Mouse (Mus musculus) natural killer cell, adult 2 months (primary cell): ENCODE measurements around the gene Draxin.

Experiments used
- DNase-seq, 2 experiments: peaks; one replicate each; pipeline ENCODE4 v3.0.0; 2022; ENCODE audit warnings: low spot score in 2 of 2

Draxin gene

DNA sequence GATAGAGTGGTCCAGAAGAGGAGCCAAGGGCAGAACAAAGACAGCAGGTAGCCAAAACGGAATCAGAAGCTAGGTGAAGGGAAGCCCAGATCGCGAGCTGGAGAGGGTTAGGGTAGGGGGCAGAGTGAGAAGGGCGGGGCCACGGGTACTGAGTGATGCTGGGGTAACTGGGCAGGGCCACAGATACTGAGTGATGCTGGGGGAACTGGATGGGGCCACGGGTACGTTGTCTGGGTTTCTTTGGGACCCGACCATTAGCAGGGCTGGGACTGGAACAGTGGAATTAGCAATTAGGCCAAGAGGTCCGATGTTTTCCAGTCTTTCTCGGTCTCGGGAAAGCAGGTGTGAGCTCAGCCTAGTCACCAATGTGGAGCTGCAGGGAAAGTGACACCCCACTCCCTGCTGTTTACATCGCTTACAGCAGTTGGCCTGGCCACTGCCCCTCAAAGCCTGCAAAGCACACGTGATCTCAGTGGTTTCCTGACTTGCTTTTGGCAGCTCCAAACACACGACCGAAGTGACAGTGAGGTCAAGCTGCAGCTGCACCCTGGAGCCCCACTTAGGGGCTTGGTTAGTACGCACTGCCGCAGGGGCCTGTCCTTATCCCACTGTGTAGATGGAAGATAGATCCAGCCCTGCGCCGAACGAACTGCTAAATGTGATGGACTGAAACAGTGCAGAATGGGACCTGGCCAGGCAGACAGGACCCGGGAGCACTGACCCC lies 47.2 kb downstream of the Draxin start:
- peak; percentile 59 to 75 for DNase-seq

DNA sequence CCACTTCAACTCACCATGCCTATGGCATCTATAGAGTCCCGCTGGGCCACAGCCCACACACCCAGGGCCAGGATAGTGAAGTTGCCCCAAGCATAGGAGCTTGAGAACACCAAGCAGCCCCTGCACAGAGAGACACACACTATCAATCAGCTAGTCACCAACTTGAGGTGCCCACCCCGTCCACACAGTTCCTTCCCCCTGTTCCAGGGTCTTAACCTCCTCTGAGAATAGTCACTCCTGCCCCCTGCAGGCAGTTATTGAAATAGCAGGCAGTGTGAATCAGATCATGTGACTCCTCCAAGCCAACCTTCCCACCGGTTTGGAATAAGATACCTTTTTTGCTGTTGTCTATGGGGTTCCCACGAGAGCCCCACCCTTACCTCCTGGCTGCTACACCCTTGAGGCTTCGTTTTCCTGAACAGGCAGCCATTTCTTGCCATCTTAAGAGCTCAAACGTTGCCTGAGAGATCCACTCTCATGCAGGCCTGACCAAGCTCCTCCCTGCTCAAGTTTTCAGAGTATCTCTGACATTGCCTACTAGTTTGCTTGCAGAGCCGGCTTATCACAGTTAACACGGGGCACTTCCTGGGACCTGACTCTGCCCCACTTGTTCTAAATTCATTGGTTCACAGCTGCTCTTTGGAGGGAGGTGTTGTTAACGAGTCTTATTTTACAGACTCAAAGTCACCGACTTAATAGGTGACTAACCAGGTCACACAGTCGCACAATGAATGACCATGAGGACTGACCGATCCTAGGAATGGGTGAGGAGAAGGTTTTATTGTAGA lies 48.0 kb downstream of the Draxin start:
- DNase-seq: peak; percentile 54 to 64

DNA sequence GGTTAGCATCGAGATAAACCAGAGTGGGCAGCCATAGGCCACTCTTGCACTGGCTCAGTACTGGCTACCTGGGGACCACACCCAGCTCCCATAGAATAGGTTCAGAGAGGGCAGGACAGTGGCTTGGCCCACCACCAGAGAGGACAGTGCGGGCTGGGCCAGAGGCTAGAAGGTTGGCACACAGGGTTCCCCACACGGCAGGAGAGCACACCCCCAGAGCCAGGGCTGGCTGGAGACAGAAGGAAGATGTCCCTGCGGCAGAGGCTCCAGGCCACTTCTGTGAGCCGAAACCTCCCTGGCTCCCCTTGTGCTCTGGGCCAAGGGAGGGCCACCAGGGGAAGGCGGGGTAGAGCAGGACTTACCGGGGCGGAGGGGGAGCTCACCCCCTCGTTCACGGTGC lies 49.3 kb downstream of the Draxin start:
- DNase-seq: no peak

DNA sequence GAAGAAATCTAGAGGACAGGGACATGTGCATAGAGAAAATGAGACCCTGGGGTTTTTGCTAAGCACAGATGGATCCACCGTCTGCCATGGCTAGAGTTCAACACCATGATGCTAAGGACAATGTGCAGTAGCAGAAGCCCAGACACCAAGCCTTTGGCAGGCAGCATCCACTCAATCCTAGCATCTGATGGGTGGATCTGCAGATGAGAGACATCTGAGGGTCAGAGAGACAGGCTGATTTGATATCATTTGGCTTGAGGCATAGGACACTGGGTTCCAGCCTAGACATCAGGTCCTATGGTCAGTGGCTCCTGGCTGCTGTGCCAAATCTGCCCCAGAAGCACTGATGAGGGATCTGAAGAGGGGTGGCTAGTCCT lies 49.9 kb downstream of the Draxin start:
- DNase-seq: no peak

DNA sequence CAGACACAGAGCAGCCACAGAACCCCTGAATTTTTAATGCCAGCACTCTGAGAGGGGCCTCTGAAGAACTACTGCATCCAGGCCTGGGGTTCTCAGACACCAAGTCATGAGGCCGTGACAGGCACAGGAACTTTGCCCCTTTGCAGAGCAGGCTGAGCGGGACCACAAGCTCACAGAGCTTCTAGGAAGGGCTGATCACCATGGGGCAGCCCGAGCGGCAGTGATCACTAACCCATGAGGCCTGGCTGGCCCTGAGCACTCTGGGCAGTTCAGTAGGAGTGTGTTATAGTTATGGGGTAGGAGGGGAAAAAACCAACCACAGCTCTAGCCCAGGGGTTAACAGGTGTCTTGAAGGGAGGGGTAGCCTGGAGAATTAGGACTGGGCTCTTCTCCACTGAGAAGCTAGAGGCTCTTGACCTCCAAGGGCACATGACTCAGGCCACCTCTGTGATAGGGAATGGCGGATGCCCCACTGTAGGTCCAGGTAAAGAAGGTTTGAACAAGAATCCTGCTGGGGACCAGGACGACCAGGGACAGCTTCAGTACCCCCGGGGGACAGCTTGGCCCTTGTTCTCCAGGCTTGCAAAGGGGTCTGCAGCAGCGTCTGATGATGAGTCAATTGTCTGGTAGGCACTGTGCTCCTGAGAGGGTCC lies 50.4 kb downstream of the Draxin start:
- no peak for DNase-seq

DNA sequence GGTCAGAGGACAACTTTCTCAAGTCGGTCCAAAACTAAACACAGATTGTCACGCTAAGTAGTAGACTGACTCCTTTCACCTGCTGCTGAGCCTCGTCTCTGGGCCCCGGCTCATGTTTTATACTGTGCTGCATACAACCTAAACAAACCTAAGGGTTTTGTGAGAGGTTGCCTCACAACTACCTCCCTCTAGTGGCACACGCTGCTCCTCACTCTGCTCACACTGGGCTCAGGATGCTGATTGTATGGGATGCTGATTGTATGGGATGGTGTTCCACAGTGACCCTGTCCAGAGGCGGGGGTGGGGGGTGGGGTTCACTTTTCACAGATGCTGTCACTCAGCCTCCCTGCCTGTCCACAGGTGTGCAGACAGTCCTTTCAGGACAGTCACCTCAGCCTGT lies 51.3 kb downstream of the Draxin start:
- no peak for DNase-seq

DNA sequence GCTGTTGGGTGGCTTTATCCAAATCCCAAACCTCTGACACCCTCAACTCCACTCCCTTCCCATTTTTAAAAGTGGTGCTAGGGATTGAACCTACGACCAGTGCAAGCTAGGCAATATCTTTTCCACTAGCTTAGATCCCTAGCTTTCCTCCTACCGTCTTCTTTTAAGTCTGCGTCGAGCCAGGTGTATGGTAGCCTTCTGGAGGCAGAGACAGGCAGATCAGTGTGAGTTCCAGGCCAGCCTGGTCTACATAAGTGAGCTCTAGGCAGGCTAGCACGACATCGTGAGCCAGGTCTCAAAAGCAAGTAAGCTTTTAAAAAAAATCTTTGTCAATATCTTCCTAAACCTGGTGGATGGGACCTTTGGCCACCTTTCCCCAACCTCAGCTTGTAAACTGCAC lies 54.6 kb downstream of the Draxin start:
- no peak for DNase-seq

DNA sequence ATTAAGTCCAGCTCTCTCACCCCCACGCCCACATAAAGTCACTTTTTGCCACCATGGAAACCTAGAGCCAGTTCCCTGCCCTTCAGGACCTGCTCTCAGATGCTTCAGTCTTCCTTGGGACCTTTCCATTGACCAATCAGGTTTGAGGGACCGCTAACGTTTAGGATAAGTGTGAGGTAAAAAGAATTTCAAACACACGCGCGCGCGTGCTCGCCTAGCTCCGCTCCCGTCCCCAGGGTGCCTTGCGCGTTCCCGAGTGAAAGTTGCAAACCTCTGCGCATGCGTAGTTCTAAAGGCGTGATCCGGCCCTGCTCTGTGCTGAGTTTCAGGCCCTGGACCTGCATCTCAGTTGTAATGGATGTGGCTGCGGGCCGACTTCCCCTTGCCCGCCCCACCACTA lies 55.2 kb downstream of the Draxin start:
- peak; percentile 50 to 71 for DNase-seq

DNA sequence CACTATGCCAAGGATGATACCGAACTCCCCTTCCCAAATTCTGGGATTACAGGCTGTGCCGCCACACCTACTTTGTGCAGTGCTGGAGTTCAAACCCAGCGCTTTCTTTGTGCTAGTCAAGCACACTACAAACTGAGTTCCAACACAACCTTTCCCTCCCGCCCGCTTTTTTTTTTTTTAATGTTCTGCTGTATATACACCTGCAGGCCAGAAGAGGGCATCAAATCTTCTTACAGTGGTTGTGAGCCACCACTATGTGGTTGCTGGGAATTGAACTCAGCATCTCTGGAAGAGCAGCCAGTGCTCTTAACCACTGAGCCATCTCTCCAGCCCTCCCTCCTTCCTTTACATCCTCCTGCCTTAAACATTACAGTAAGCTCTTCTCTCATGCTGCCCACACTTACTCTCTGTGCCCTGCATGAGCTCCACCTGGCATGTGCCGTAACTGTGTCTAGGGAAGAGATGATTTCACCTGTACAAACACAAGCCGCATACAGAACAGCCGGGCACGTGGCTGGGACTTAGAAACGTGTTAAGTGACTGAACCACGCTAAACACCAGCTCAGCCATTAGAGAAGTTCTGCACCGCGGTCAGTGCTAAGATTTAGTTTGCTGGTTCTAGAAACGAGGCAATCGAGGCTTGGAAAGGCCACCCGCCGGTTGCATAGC lies 55.8 kb downstream of the Draxin start:
- DNase-seq: no peak

DNA sequence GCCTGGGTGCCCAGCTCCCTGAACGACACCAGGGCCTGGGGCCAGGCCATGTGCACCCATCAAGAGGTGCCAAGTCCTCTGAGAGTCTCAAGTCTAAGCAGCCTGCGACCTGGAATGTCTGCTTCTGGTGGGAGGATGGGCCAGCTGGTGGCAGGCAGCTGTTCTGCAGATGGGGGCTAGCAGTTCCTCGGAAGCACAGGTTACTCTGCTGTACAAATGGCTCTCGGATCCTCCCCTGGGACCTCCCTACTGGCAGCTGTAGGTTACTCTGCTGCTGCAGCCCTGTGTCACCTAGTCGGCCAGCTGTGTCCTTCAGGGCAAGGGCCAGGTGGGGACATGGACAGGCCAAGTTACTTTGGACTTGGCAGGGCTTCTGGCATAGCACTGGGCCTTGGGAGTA lies 59.0 kb downstream of the Draxin start:
- no peak for DNase-seq

DNA sequence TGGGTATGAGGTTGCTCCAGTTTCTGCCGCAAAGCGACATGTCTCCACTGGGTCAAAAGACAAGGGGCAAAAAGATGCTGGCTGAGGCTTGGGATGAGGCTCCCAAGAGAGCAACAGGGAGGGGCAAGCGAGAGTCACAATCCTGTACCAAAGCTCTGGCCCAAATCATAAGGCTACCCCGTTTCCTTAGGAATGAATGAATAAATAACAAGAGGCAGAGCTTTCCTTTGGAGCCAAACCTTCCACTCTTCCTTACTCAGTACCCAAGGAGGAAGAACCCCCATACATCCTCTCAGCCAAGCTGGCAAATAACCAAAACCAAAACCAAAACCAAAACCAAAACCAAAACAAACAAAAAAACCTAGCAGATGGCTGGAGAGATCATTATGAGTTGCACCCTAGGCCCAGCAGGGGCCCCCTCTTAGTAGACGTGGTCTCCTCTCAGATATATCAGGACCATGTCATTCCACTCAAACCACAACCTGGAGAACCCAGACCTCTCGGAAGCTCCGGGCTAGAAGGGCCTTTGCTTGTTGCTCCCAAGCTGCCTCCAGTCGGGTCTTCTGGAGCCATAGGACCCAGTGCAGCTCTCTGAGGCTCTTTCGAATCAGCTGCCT lies 60.8 kb downstream of the Draxin start:
- no peak for DNase-seq

DNA sequence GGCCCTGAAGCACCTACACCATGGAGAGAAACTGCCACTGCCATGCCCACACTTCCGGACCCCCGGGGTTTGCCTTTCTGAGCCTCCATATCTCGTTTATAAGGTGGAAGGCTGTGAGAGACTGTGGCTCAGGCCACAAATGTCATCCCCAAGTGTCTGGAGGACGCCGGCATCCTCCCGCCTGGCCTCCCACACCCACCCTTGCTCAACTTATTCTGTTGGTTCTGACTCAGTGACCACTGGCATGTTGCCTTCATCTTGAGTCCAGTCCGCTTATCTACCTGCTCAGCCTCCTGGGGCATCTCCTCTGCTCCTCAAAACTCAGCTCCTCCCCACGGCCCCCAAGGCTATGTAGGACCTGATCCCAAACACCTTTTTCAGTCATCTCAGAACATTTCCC lies 63.2 kb downstream of the Draxin start:
- no peak for DNase-seq

DNA sequence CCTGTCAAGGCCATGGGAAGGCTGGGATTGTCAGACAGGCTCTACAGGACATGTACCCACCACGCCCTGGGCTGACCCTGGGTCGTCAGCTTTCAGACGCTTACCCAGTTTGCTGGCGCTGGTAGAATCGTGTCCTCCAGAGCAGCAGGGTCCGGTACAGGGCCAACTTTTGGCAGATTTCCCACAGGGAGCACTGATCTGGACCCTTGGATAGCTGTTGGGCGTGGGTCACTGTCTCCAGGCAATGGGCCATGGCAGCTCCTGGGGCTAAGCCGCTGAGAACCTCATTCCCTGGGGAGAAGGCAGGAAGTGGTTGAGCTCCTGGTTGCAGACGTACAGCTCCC lies 64.1 kb downstream of the Draxin start:
- no peak for DNase-seq

DNA sequence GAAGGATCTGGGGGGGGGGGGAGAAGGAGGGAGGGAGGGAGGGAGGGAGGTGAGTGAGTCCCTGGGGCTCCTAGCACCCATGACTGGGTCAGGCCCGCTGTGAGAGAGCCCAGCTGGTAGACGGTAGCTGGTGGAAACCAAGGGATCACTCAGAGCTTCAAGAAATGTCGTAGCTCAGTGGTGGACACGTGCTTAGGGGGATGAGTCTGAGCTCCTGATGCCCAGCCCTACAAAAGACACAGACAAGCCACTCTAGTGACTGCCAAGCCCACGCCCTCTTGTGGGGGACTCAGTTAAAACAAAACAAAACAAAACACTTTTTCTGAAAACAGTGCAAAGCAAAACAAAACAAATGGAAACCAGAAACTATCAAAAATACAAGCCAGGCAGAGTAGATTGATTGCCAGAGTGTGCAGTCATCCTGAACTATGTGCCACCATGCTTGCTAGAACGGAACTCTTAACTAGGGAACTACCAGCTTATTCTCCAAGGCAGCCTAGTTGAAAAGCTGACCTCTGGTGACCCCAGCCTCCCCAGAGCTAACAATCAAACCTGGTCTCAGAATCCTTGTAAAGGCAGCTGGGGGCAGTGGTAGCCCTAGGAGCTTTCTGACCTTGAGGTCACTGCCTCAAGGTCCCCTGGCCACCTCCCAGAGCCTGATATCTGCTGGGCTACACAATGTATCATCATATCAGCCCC lies 64.6 kb downstream of the Draxin start:
- no peak for DNase-seq

DNA sequence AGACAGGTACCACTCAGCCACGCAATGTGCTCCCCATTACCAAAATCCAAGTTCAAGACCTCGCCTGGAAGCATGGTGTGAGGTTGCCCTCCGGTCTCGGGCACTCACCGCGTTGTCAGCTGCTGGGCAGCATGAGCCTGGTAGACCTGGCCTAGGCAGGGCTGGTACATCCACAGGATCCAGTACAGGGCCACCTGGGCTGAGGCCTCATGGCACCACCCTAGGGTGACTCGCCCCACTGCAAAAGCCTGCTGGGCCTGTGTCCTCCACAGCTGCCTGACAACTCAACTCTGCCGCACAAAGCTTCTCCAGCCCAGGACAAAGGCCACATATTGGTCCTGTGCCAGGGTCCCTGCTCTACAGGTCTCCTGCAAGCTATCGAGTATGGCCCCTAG lies 69.4 kb downstream of the Draxin start:
- no peak for DNase-seq

DNA sequence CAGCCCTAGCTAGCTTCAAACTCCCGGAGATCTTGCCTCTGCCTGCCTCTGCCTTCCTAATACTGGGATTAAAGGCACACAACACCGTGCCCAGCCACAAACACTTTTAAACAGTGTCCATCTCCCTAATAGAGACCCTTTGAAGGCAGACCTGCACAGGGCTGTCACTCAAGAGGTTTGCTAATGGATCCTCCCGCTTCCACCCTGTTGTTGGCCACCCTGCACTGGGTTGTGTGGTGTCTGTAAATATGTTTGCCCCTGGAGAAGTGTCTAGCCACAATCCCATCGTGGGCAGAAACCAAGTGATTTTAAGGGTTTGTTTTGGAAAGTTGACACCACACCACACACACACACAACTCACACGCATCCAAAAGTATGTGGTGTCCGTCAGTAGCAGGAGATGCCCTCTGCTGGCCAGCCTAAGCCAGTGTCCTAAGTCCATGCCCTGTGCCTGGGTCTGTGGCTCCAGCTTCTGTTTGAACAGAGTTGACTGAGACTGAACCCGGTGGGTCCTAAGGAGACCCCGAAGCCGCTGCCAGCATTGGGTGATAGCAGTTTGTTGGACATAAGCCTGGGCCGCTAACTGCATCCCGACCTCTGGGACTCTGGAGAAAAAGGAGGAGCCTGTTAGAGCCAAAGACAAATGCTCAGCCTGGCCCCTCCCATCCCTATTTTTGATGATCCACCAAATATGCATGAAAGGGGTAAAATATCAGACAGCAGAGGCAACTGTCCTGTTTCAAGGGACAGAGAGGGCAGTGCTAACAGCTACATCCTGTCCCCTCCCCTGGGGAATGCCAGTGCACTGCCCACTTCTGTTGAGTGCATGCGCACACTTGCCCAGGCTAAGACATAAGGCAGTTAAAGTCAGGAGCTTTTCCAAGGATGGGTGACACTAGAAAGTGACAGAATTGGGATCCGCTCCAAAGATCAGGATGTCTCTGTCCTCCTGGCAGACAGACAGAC lies 70.1 kb downstream of the Draxin start:
- peak; percentile 15 to 33 for DNase-seq

DNA sequence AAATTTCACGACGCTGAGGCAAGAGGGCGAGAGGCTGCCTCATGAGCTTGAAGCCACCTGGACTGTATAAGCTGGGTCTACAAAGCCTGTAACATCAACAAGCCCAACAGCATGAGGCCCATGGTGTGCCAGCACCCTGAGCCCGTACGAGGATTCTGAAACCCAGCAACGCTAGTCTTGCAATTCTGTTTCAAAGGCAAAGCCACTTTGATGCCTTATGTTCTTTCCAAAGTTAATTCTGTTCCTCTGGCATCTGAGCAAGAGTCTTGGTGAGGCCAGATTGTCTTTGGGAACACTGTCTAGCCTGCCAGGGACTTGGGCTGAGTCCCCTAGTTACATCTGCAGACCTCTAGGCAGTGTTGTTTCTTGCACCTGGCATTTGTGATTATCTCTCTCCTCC lies 71.5 kb downstream of the Draxin start:
- no peak for DNase-seq

DNA sequence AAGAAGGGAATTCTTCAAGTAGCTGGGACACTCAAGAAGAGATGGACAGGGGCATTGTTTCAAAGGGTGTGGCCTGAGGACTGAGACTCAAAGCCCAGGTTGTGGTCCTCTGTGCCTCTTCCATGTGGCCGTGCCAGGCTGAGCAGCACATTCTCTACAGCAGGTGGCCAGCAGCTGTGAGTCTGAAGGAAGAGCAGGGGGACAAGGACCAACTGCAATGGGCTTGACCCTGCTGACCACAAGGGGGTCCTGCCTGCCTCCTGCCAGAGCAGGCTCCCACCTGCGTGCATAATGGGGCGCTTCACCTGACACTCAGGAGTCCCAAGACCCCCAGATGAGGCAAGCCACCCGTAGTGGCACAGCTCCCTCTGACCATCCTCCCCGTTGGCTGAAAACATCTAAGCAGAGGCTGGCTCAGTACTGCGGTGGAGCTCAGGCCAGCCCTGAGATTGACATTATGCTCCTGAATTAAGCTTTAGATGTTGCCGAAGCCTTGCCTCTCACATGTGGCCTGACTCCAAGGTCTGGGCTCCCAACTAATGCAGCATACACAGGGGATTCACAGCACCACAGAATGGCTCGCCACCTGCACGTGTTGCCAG lies 72.2 kb downstream of the Draxin start:
- DNase-seq: no peak

DNA sequence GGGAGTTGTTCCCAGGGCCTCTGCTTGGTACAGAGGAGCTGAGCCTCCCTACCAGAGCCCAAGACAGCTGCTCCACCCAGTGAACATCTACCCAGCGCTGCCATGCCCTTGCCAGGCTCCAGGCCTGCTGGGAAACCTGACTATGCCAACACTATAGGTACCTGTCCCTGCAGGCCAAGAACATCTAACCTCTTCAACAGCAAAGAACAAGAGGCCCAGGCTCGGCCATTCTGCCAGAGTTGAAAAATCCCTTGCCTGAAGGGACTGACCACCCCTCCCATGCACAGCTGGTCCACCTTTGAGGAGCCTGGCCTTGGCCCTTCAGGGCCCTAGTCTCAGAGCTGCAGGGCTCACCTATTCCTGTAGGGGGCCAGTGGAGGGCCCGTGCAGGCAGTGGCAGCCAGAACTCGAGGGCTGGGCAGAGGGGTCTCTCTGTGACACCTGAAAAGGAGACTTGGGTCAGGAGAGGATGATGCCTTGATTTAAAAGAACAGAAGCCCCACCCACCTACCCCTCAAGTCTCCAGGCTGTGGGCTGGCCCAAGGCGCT lies 72.8 kb downstream of the Draxin start:
- DNase-seq: no peak

DNA sequence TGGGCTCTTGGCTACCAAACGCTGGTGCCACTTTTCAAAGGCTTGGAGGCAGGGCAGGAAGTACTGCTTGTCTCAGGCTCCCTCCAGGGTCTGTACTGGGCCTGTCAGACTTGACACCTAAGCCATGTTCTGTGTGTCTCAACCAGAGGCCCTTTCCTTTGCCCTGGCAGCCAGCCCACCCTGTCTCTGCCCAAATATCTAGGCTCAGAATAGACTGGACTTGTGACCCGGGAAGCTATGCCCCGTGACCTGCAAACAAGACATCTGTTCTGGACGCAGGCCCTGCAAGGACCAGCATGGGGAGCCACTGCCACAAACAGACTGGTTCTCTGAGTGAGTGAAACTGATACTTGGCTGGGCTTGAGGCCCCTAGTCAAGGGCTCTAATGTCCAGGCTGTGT lies 73.7 kb downstream of the Draxin start:
- DNase-seq: no peak
